Mouse (Mus musculus): ENCODE results near the gene Aldh9a1.

Gene Aldh9a1

GRCm38 (mm10) chr1:167384156-167384555 lies 34.4 kb downstream of the Aldh9a1 start:
- no peak for DNase-seq (ENCODE audit: low spot score in 2 of 2)

GRCm38 (mm10) chr1:167385211-167385610 lies 35.4 kb downstream of the Aldh9a1 start:
- no peak for DNase-seq (ENCODE audit: low spot score in 2 of 2)

GRCm38 (mm10) chr1:167385636-167386035 lies 35.8 kb downstream of the Aldh9a1 start:
- DNase-seq (ENCODE audit: low spot score in 2 of 2) = no peak

- DNase-seq (ENCODE audit: low spot score in 2 of 2) = no peak
Observed at GRCm38 (mm10) chr1:167386466-167386865, 36.7 kb downstream of the Aldh9a1 start.

GRCm38 (mm10) chr1:167387310-167387709 lies 37.5 kb downstream of the Aldh9a1 start:
- no peak for DNase-seq (ENCODE audit: low spot score in 2 of 2)

GRCm38 (mm10) chr1:167387796-167388195 lies 38.0 kb downstream of the Aldh9a1 start:
- no peak for DNase-seq (ENCODE audit: low spot score in 2 of 2)

- no peak for DNase-seq (ENCODE audit: low spot score in 2 of 2)
Observed at GRCm38 (mm10) chr1:167388571-167388970, 38.8 kb downstream of the Aldh9a1 start.

GRCm38 (mm10) chr1:167389584-167389983 lies 39.8 kb downstream of the Aldh9a1 start:
- no peak for DNase-seq (ENCODE audit: low spot score in 2 of 2)

GRCm38 (mm10) chr1:167390381-167390780 lies 40.6 kb downstream of the Aldh9a1 start:
- DNase-seq (ENCODE audit: low spot score in 2 of 2) = no peak

- no peak for DNase-seq (ENCODE audit: low spot score in 2 of 2)
Observed at GRCm38 (mm10) chr1:167391241-167391640, 41.5 kb downstream of the Aldh9a1 start.

- peak; percentile 18 to 24 for DNase-seq (ENCODE audit: low spot score in 2 of 2)
Observed at GRCm38 (mm10) chr1:167392031-167392640, 42.3 kb downstream of the Aldh9a1 start.

- peak in 1 of 2 experiments; percentile 24 for DNase-seq (ENCODE audit: low spot score in 2 of 2)
Observed at GRCm38 (mm10) chr1:167392687-167393086, 42.9 kb downstream of the Aldh9a1 start.

GRCm38 (mm10) chr1:167393281-167393680 lies 43.5 kb downstream of the Aldh9a1 start:
- DNase-seq (ENCODE audit: low spot score in 2 of 2) = no peak

- peak; percentile 89 to 95 for DNase-seq (ENCODE audit: low spot score in 2 of 2)
Observed at GRCm38 (mm10) chr1:167393683-167394492, 44.1 kb downstream of the Aldh9a1 start, which contains the start of gene Mgst3. Gene Mgst3 (minus strand): TSS chr1:167393841.

GRCm38 (mm10) chr1:167405237-167405636 lies 55.4 kb downstream of the Aldh9a1 start:
- no peak for DNase-seq (ENCODE audit: low spot score in 2 of 2)

GRCm38 (mm10) chr1:167409601-167410000 lies 59.8 kb downstream of the Aldh9a1 start:
- DNase-seq (ENCODE audit: low spot score in 2 of 2) = no peak

- no peak for DNase-seq (ENCODE audit: low spot score in 2 of 2)
Observed at GRCm38 (mm10) chr1:167411991-167412715, 62.4 kb downstream of the Aldh9a1 start.

- peak; percentile 50 to 68 for DNase-seq (ENCODE audit: low spot score in 2 of 2)
Observed at GRCm38 (mm10) chr1:167414846-167415245, 65.1 kb downstream of the Aldh9a1 start.
